Mouse (Mus musculus): Measurements from ENCODE around the gene Ccdc62. TPM values are rescaled to one million over a fixed set of nuclear protein-coding genes. Genes with fewer than 3 reads are reported as not detected.
A peak's percentile ranks its signal among the peaks of the same experiment; 100 is the strongest.

The Ccdc62 gene
- total RNA-seq (2015) (0.32 and 1.1 TPM in 2 replicates), total RNA-seq (2017) (0.14 and 1.8 TPM in 2 replicates)

GRCm38 (mm10) chr5:123930508-123930989, at the start of gene Ccdc62:
Ccdc62 (plus strand) TSS chr5:123930679.
- ATAC-seq (replicated peaks; ENCODE audit: poor library complexity), result peak; percentile 95

- ATAC-seq (replicated peaks; ENCODE audit: poor library complexity), result no peak
These were observed 49.7 kb upstream of the Ccdc62 start for GRCm38 (mm10) chr5:123880778-123881177.

GRCm38 (mm10) chr5:123883891-123884290, 46.6 kb upstream of the Ccdc62 start:
- no peak for ATAC-seq (replicated peaks; ENCODE audit: poor library complexity)

- peak; percentile 76 for ATAC-seq (replicated peaks; ENCODE audit: poor library complexity)
These were observed 46.1 kb upstream of the Ccdc62 start for GRCm38 (mm10) chr5:123884332-123884731.

GRCm38 (mm10) chr5:123886365-123886764, 44.1 kb upstream of the Ccdc62 start:
- peak; percentile 63 for ATAC-seq (replicated peaks; ENCODE audit: poor library complexity)

GRCm38 (mm10) chr5:123890312-123890711, 40.2 kb upstream of the Ccdc62 start:
- ATAC-seq (replicated peaks; ENCODE audit: poor library complexity), result no peak

- ATAC-seq (replicated peaks; ENCODE audit: poor library complexity), result no peak
These were observed 39.5 kb upstream of the Ccdc62 start for GRCm38 (mm10) chr5:123890987-123891386.

- peak; percentile 95 for ATAC-seq (replicated peaks; ENCODE audit: poor library complexity)
These were observed 38.8 kb upstream of the Ccdc62 start for GRCm38 (mm10) chr5:123891669-123892068.

- ATAC-seq (replicated peaks; ENCODE audit: poor library complexity), result 0 out of 2 replicates have a peak, but pooled peaks have one; percentile 23
These were observed 37.0 kb upstream of the Ccdc62 start for GRCm38 (mm10) chr5:123893520-123893919.

- ATAC-seq (replicated peaks; ENCODE audit: poor library complexity), result no peak
These were observed 34.1 kb upstream of the Ccdc62 start for GRCm38 (mm10) chr5:123896395-123896794.

GRCm38 (mm10) chr5:123897352-123897751, 33.1 kb upstream of the Ccdc62 start:
- ATAC-seq (replicated peaks; ENCODE audit: poor library complexity), result peak; percentile 66

GRCm38 (mm10) chr5:123904059-123904672, 26.3 kb upstream of the Ccdc62 start:
- ATAC-seq (replicated peaks; ENCODE audit: poor library complexity), result no peak

- ATAC-seq (replicated peaks; ENCODE audit: poor library complexity), result no peak
These were observed 24.1 kb upstream of the Ccdc62 start for GRCm38 (mm10) chr5:123906146-123906975.

GRCm38 (mm10) chr5:123906976-123907630, 23.4 kb upstream of the Ccdc62 start, which contains the start of gene Denr:
Denr (plus strand) TSS chr5:123907175.
- ATAC-seq (replicated peaks; ENCODE audit: poor library complexity), result peak; percentile 97

- 0 out of 2 replicates have a peak, but pooled peaks have one; percentile 9 for ATAC-seq (replicated peaks; ENCODE audit: poor library complexity)
These were observed 22.9 kb upstream of the Ccdc62 start for GRCm38 (mm10) chr5:123907631-123907977.

- ATAC-seq (replicated peaks; ENCODE audit: poor library complexity), result no peak
These were observed 15.6 kb upstream of the Ccdc62 start for GRCm38 (mm10) chr5:123914852-123915251.

GRCm38 (mm10) chr5:123922112-123922511, 8.4 kb upstream of the Ccdc62 start:
- ATAC-seq (replicated peaks; ENCODE audit: poor library complexity), result no peak

GRCm38 (mm10) chr5:123927118-123927517, 3.4 kb upstream of the Ccdc62 start, which contains the start of gene Gm43518:
Gm43518 (plus strand) TSS chr5:123927418.
- no peak for ATAC-seq (replicated peaks; ENCODE audit: poor library complexity)

- no peak for ATAC-seq (replicated peaks; ENCODE audit: poor library complexity)
These were observed 652 bp downstream of the Ccdc62 start for GRCm38 (mm10) chr5:123931131-123931530.

- no peak for ATAC-seq (replicated peaks; ENCODE audit: poor library complexity)
These were observed 2.4 kb downstream of the Ccdc62 start for GRCm38 (mm10) chr5:123932927-123933326.

GRCm38 (mm10) chr5:123933556-123933955, 3.1 kb downstream of the Ccdc62 start:
- ATAC-seq (replicated peaks; ENCODE audit: poor library complexity), result no peak
